Mouse (Mus musculus) lung, adult 18-20 months (tissue): ENCODE measurements around the gene Ms4a15.
A peak's percentile ranks its signal among the peaks of the same experiment; 100 is the strongest.

ENCODE experiments used
- DNase-seq, 2 experiments: peaks; one replicate each; pipeline ENCODE4 v3.0.0; 2022; ENCODE audit warnings: mixed read lengths in 2 of 2

Ms4a15 gene

DNA sequence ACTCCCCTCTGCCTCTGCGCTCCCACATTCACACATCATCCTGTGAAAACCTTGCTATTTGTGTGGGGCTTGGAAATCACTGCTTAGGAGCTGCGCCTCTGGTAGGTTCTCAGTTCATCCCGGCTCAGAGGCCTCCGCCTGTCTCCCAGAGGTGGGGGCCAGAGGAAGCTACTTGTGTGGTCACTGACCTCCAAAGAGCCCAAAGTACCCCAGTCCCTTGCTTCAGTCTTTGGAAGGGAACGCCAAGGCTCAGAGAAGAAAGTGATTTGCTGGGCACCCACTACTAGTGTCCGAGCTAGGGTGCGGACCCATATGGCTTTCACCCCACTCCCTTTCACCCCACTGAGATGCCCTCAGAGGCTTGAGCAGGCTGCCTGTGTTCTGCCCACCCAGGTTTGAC lies at the start of gene Ms4a15:
Ms4a15 (minus strand) TSS at position 101 of the 400 bp plus-strand sequence.
- no peak for DNase-seq

DNA sequence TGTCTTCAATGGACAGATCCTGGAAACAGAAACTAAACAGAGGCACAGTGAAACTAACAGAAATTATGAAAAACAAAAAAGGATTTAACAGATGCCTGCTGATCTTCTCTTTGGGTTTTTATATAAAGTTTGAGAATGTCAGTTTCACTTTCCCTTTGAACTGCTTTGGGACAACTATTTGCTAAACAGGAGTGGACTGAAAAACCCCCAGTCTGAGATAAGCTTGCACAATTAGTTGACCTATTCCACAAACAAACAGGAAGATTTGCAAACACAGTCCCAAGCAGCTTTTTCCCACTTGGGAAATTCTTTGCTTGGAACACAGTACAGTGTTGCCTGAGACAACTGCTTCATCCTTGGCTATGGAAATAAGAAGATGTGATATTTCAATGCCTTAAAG lies 44.5 kb upstream of the Ms4a15 start:
- no peak for DNase-seq

DNA sequence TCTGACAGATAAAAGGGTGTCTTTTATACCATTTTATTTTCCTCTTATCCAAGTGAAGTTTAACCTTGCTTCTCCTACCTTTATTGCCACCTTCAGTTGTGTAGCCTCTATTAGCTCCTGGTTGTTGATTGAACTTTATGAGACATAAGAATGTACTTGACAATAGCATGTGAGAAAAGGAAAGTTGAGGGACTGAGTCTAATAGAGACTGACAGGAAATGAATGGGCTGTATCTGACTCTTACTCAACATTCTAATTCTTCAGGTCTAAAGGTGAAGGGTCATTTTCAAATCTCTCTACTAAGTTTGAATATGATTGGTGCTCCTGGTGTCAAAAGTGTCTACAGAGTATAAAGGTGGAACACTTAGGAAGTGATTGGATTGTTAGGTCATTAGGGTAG lies 29.3 kb upstream of the Ms4a15 start:
- DNase-seq, result no peak

DNA sequence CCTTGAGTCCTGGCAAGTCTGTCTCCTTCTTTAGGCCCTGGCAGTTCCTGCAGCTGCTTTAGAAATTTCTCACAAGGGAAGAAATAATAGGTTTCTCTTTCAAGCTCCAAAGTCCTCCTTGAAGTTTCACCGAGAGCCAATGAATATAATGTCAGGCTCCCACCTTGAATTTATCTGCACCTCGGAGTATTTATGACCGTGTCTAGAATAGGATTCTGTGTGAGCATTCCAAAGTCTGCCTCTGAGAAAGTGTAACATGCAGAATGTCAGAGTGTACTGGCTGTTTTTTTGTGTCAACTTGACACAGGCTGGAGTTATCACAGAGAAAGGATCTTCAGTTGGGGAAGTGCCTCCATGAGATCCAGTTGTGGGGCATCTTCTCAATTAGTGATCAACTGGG lies 24.8 kb upstream of the Ms4a15 start, which contains the start of gene Ms4a18:
Ms4a18 (minus strand) TSS at position 141 of the 400 bp plus-strand sequence.
- DNase-seq, result no peak

DNA sequence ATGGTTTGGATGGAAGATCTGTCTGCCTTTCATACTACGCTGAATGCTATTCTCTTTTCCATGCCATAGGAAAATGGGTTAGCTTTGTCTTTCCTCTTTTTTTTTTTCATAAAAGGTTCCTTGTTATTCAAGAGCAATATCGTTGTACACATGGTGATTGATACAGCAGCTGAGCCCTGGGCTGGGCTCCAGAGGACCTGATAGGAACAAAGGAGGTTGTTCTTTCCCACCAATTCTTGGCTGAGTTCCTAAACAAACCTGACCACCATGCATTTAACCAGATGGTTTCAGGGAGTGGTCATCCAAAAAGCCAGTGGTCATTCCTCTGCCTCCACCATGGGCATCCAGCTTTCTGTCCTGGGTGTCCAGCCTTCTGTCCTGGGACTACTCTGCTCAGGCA lies 24.2 kb upstream of the Ms4a15 start:
- DNase-seq, result no peak

DNA sequence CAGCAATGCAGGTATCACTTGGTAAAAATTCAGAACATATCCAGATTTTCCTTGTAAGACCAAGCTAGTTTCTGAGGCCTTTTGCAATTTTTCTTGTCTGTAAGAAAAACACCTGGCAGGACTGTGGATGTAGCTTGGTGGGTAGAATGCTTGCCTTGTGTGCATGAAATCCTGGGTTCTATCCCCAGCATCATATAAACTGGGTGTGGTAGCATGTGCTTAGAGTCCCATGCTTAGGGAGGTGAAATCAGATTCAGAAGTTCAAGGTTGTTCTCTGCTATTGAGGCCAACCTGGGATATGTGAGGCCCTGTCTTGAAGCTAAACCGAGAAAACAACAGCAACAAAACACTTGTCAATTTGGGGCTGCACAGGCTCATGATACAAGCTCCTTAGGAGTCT lies 22.9 kb upstream of the Ms4a15 start:
- DNase-seq, result no peak

DNA sequence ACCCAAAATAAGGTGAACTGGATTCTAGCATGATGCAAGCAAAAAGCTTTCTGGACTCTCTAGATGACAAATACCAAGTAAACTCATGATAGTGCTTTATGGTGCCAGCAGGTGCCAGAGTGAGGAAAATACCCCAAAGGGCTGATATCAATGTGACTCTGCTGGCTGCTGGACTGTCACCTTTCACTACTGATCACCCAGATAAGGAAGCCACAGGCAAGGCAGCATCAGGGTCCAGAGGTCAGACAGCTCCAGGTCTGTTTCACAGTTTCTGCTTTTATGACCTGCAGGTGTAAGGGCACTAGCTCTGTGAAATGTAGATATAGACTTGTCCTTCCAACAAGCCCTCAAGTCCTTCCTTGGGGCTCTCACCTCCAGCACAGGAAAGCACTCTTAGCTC lies 22.4 kb upstream of the Ms4a15 start:
- no peak for DNase-seq

DNA sequence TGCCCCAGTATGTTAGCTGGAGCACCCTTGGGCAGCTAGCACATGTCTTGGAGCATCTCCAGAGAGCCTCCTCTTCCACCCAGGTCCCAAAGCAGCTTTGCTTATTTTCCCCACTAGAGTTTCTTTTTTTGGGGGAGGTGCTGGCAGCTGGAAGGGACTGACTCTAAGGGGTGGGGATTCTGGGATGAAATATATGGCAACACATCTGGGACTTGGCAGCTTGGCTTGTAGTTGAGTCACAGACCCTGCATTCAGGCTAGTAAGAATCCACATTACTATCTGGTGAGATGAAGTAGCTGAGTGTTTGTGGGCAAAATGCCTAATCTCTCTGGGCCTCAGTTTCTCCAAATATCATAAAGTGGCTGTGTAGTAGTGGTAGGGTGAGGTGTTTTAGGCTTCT lies 1.1 kb downstream of the Ms4a15 start:
- no peak for DNase-seq

DNA sequence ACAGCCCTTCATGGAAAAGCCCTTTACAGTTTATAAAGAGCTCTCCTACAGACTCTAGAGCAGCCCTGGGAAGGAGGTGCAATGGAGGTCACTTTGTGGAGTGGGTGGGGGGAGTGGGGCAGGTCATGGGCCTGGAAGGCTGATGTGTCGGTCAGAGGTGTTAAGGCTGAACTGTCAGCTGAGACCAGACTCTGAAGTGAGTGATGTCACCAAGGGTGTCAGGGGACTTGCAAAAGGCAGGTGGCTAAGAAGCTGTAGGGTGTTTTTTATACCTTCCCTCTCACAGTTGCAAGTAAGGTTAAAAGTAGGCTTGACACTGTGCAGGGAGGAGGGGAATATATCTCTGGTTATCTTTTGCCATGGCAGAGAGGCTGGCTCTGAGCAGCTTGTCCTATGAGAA lies 2.3 kb downstream of the Ms4a15 start:
- no peak for DNase-seq

DNA sequence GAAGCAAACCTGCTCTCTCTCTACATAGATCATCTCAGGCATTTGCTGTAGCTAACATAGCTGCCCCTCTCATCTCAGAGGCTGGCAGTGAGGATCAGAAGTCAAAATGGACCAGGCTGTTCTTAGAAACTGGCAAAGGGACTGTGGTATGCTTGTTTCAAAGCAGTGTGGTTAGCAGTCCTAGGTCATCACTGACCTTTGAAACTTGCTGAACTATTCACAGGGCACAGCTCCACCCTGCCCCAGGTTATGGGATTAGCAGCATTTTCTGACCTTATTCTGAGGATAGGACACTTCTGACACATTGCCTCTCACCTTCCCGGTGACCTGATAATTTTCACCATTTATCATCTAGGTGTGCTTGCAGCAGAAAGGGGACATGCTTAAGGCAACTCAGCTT lies 4.5 kb downstream of the Ms4a15 start:
- no peak for DNase-seq

DNA sequence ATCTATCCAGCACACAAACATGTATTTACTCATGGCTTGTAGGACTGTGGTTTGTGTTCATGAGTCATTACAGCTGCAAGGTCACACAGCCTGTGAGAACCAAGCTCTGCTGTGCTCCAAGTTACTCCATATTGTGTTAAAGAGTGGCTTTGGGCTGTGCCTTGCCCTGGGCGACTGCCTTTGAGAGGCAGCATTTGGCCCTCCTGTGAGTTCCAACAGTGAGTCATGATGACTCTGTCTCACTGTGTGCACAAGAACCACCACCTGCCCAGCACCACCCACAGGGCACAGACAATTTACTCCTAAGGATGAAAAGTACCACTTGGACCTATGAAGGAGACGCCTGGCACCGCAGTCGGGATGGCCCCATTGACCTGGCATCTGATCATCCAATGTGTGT lies 7.2 kb downstream of the Ms4a15 start:
- DNase-seq, result no peak

DNA sequence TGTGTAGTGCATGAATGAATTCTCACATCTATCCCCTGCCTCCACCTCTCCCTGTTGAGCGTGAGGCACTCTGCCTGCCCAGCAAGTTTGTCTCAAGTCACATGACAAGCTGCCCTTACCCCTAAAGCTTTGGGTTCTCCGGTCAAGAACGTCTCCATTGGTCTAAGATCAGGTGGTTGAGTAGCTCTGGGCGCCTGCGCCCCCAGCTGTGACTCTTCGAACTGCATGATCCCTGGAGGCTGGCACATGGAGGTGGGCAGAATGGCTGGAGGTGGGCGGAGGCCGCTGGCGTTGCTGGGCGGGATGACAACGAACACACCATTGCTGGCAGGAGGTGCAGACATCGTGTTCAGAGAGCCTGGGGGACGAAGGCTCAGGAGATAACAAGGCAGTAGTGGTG lies 8.5 kb downstream of the Ms4a15 start:
- no peak for DNase-seq

DNA sequence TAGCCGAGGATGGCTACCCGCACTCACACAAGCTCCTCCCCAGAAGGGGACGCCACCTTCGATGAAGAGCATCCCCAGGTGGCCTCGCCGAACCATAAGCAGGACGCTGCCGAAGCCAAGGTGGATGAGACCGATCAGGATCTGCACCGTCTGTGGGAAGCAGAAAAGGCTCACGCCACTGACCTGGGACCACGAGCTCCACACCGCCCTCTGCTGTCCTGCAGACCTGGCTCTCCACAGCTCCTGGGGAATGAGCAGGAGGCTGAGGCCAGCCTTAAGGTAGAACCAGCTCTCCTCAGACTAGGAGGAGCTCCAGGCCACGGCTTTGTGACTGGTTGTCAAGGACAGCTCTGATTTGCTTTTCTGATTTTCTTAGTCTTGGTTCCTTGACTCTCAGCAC lies 9.9 kb downstream of the Ms4a15 start:
- peak; percentile 30 to 49 for DNase-seq

DNA sequence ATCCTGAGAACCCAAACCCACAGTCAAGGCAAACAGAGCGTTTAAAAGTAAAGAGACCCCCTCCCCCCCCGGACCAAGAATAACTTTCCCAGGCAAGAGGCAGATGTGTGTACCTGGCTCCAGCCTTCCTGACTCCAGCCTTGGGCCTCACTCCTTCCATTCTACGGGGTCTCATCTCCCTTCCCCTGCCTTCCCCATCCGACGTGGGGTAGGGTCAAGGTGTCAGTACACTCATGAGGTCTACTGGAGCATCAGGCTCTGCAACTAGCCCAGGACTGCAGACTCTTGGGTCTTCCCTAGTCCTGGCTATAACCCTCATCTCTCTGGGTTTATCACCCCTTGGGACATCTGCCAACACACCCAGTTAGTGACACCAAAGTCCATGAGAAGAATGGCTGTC lies 12.8 kb downstream of the Ms4a15 start:
- DNase-seq, result no peak

DNA sequence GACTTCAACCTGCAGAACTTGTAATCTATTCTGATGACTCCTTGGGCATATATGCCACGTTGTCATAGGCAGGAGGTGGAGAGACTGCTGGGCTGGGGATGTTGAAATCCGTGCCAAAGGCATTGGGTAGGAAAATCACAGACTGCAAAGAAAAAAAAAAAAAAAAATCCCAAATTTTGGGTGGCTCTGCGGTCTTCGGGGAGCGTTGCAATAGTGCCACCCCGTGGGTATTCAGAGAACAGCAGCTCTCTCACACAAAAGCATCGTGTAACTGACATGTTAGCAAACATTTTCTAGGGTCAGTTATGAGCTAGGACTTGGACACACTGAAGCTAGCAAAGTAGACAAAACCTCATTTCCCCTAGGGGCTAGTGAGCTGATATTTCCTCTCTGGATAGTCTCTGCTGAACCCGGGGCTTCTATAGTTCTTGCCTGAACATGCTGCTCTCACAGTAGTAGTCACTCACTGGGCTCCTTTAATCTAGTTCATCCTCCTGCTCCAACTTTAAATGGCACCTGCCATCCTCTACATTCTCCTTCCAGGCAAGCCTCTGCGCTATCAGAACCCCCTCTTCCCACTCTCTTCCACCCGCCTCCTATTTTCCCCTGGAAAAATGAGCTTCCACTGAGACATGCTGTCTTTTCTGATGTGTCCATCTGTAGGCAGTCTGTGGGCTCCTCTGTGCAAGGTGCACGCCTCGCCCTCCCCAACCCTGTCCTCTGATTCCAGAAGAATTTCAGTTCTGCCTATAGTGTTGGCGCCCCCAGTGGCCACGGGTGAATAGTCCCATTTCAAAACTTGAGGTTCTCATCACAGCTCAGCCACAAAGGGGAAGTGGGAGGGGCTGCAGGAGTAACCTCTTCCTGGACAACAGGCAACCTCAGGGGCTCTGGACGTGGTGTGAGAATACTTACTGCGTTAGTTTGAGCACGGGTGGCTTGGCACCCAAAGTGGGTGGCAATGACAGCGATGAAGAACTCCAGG lies 13.6 kb downstream of the Ms4a15 start:
- peak; percentile 84 to 87 for DNase-seq

DNA sequence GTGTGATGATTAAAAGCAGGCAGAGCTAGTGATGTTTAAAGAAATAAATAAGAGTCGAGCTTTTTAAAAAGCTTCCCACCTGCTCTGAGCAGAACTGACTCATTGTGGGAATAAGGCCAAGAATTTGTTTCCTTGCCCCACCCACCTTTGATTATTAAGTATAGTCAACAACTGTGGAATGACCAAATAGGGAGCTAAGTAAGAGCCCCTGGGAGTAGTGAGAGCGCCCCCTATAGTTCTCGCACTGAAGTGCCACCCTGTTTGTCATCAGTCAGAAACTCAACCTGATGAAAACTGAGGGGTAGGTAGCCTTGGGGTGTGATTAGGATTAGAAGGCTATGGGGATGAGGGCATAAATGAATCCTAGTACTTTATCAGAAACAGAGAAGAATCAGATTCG lies 16.7 kb downstream of the Ms4a15 start:
- peak; percentile 26 to 35 for DNase-seq

DNA sequence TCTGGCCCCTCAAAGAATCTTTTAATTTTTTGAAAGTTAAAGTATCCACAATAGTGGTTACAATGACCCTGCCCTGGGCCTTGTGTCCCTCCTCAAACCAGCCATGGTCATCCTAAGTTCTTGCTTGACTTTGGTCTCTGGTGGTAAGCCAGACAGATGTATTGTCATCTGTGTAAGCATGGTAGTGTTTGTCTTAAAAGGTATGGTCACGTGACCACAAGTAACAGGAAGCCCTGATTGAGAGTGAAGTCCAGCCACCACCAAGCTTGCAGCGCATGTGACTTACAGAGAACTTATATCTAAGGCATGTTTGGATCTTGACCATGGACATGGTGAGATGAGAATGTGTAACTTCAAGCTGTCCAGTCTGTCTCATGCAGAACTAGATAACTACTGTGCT lies 17.9 kb downstream of the Ms4a15 start:
- no peak for DNase-seq

DNA sequence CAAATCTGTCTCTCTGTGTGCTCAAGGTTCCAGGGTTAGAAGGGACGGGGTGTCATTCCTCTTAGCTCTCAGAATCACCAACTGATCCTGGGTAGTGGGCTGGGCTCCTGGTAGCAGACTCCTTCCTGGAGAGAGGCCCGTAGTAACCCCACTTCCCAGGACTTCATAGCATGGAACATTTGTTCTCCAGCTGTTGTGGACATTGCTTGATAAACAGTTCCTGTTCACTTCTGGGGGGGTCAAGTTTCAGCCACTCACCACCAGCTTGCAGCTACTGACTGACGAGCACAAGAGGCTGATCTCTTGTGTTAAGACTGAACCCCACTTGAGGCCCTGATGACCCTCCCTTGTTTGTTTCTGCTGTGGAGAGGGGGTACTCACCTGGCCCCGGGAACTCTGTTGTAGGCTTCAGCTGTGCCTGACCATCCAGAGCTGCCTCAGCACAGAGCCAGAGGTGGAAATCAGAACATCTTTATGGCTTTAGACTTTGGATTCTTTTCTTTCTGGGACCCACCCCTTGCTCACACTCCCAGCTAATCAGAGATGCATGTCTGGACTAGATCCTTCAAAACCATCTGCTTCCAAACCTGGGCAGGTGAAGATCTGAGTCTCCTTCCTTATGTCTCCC lies 18.7 kb downstream of the Ms4a15 start, which contains the start of gene Ms4a10:
Ms4a10 (minus strand) TSS at position 433 of the 628 bp plus-strand sequence.
- DNase-seq, result no peak

DNA sequence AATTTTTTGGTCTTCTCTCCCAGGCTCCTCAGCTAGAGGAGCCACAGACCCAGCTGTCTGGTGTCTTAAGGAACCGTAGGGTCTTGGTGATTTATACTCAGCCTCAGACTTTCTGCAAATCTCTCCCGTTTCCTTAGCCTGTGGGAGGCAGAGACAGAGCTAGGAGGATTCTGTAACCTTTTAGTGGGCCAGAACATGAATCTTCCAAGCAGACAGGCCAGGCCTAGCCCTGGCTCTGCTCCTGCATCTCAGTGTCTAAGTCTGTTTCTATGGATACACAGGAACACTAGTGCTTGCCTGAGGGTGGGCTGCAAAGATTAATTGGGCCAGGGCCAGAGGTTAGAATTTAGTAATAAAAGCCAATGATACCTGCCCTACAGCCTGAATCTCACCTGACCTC lies 19.9 kb downstream of the Ms4a15 start:
- no peak for DNase-seq

DNA sequence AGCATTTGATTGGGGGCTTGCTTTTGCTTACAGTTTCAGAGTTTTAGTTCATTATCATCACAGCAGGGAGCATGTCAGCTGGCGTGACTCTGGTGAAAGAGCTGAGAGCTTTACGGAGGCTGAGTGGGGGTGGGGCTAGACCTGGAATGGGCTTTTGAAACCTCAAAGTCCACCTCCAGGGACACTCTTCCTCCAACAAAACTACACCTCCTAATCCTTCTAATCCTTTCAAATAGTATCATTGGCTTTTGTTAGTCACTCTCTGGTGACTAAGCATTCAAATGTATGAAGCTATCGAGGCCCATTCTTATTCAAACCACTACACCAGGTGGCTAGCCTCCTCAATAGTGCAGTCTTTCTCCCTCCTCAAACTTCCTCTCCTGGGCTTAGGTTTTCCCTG lies 20.4 kb downstream of the Ms4a15 start:
- no peak for DNase-seq

DNA sequence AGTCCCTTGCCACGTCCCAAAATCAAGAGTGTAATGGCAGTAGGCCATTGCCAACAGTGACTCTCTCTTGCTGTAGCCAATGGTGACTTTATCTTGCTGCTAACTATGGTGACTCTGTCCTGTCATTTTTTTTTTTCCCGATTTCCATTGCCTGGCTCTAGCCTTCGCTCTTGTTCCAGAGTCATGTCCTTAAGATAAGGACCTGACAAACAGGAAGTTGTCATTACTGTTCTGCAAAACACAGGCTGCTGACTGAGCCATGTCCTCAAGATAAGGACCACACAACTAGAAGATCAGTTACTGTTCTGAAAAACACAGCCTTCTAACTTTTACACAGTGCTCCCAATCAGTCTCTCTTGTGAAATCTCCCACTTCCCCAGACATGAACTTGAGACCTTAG lies 22.6 kb downstream of the Ms4a15 start:
- no peak for DNase-seq

DNA sequence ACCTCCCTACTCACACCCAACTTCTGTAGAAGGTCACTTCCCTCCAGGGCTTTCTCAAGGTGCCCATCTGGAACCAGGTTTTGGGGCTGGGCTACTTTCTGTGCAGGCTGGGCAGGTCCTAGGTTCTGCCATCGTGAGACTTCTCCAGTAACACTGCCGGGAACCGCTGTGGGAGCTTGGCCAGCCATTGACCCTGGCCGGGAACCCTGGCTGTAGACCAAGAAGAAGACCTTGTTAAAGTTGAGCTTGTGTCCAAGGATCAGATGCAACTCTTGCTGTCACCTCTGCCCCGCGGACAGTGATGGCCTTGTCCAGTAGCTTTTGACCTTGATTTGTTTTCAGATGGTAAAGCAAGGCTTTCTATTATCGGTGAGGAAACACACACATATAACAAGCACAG lies 24.5 kb downstream of the Ms4a15 start:
- no peak for DNase-seq

DNA sequence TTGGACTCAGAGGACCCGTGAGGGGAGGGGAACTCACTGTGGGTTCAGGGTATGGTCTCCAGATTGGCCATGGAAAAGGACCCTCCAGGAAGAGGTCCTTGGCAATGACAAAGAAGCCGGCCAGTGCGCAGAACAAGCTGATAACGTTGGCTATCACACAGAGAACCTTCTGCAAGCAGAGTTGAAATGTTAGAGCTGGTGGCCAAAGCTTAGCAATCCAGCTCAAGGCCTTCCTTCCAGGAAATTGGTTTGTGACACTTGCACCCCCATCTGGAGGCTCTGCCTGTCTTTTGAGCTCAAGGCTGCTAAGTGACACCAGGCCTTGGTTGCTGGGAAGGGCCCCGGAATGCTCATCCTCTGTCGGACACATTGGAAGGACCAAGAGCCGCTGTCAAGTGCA lies 27.3 kb downstream of the Ms4a15 start:
- no peak for DNase-seq

DNA sequence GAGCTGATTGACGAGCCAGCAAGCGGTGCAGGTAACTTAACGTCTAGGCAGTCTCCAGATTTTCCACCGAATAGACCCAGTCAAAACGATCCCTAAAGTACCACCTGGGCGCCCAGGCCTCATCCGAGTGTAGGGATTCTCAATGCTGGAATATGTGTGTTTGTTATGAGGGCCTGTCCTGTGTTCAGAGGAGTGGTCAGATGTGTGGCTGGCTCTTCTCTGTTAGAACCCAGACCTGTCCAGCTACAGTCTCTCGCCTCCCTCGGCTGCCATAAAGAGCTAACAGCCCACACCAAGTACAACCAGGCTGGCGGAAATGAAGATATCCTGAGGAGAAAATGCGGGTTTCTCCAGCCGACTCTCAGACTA lies 33.1 kb downstream of the Ms4a15 start:
- no peak for DNase-seq
